Mouse (Mus musculus) gastrocnemius, postnatal 14 days (tissue): ENCODE measurements around the gene Unc50. TPM values are rescaled to one million over a fixed set of nuclear protein-coding genes. Genes with fewer than 3 reads are reported as not detected.

ENCODE experiments used
- DNase-seq: peaks from one replicate; pipeline ENCODE4 v3.0.0; 2021; ENCODE audit warnings: mixed read lengths
- intact Hi-C: fragments of 180-260 bp; cut with DNase I; formaldehyde crosslinking; loops from one replicate; pipeline ENCODE4 v1.15.1; 2025; ENCODE audit warnings: low total_unique reads
- total RNA-seq, 2 experiments: library from RNA; stranded (reverse); gene quantifications; 2 replicates each; pipeline ENCODE4 v1.2.3; 2021

Unc50 gene
- total RNA-seq, 2 experiments from 2014 or later = 19.7 to 20.2 TPM

- intact Hi-C loops = loop anchor here (10.0 kb wide), 1 partner anchor 156 kb away; no protein-coding TSS in a partner anchor
- DNase-seq = no peak
Observed at GRCm38 (mm10) chr1:37479074-37479473, 49.1 kb downstream of the Unc50 start.

GRCm38 (mm10) chr1:37479759-37480158 is 49.8 kb downstream of the Unc50 start:
- DNase-seq = no peak
- intact Hi-C loops = loop anchor here (10.0 kb wide), 1 partner anchor 155 kb away; no protein-coding TSS in a partner anchor

- intact Hi-C loops = no loop called here
- no peak for DNase-seq
Observed at GRCm38 (mm10) chr1:37480731-37481130, 50.8 kb downstream of the Unc50 start.

- intact Hi-C loops = no loop called here
Observed at GRCm38 (mm10) chr1:37481331-37481730, 51.4 kb downstream of the Unc50 start.

GRCm38 (mm10) chr1:37484612-37485011 is 54.7 kb downstream of the Unc50 start:
- no peak for DNase-seq
- intact Hi-C loops = no loop called here

More at GRCm38 (mm10) chr1:37481331-37481730, 51.4 kb downstream of the Unc50 start:
- DNase-seq = no peak

GRCm38 (mm10) chr1:37486439-37486838 is 56.5 kb downstream of the Unc50 start:
- no peak for DNase-seq
- intact Hi-C loops = no loop called here

GRCm38 (mm10) chr1:37486994-37487393 is 57.1 kb downstream of the Unc50 start:
- no peak for DNase-seq
- intact Hi-C loops = no loop called here

- no peak for DNase-seq
- intact Hi-C loops = no loop called here
Observed at GRCm38 (mm10) chr1:37488531-37488930, 58.6 kb downstream of the Unc50 start.

Other genes starting within 250 kb of the Unc50 start
- gene Cnga3, start 215.7 kb upstream of the Unc50 start, total RNA-seq = under 1 TPM; 0.51 to 0.92 TPM
- 10 to 100 TPM; 16.8 to 17.8 TPM for gene Inpp4a, start 130.3 kb upstream of the Unc50 start, total RNA-seq
- 100 to 1,000 TPM; 106 to 107 TPM for gene Coa5, start within 50 bp of the Unc50 start, total RNA-seq
- 1 to 10 TPM; 5.1 to 8.5 TPM for gene Mgat4a, start 110.9 kb downstream of the Unc50 start, total RNA-seq